Mouse (Mus musculus) limb, embryonic 14.5 days (tissue): Measurements from ENCODE around the gene Zfp69. TPM values are rescaled to one million over a fixed set of nuclear protein-coding genes. Genes with fewer than 3 reads are reported as not detected.
A peak's percentile ranks its signal among the peaks of the same experiment; 100 is the strongest.

Source experiments
- ATAC-seq: fragments of 200-750 bp; cut with Nextera tagmentation; 2 replicates; pipeline ENCODE4 v1.8.0; 2017; ENCODE audit warnings: low read depth, moderate number of reproducible peaks, moderate TSS enrichment; ENCODE audit not compliant: low FRiP score
- DNase-seq: peaks from one replicate; pipeline ENCODE4 v3.0.0-alpha.2; 2015; ENCODE audit warnings: low spot score
- H3K27ac ChIP-seq: fragments of 300-500 bp; sonication (generic); replicated peaks from 2 replicates; pipeline ENCODE4 v1.5.1; 2014; ENCODE audit warnings: low read depth, mild to moderate bottlenecking, low read length, moderate library complexity, mixed read lengths
- H3K27me3 ChIP-seq: fragments of 300-500 bp; sonication (generic); 2 replicates; pipeline ENCODE4 v1.6.1; 2014; ENCODE audit warnings: low read length, mixed read lengths; ENCODE audit not compliant: control insufficient read depth, insufficient read depth
- H3K36me3 ChIP-seq: fragments of 300-500 bp; sonication (generic); 2 replicates; pipeline ENCODE4 v1.6.1; 2014; ENCODE audit warnings: mild to moderate bottlenecking, low read length, moderate library complexity, mixed read lengths; ENCODE audit not compliant: control insufficient read depth, insufficient read depth
- H3K4me1 ChIP-seq: fragments of 300-500 bp; sonication (generic); 2 replicates; pipeline ENCODE4 v1.6.1; 2014; ENCODE audit warnings: antibody characterized with exemption, low read length, mixed read lengths; ENCODE audit not compliant: control insufficient read depth, insufficient read depth
- H3K4me2 ChIP-seq: fragments of 300-500 bp; sonication (generic); replicated peaks from 2 replicates; pipeline ENCODE4 v1.6.1; 2014; ENCODE audit warnings: low read depth, mild to moderate bottlenecking, low read length, moderate library complexity; ENCODE audit not compliant: severe bottlenecking
- H3K4me3 ChIP-seq: fragments of 300-500 bp; sonication (generic); replicated peaks from 2 replicates; pipeline ENCODE4 v1.5.1; 2014; ENCODE audit warnings: low read length
- H3K9ac ChIP-seq: fragments of 300-500 bp; sonication (generic); 2 replicates; pipeline ENCODE4 v1.6.1; 2014; ENCODE audit warnings: mild to moderate bottlenecking, low read depth, low read length, moderate library complexity; ENCODE audit not compliant: severe bottlenecking
- H3K9me3 ChIP-seq: fragments of 300-500 bp; sonication (generic); 2 replicates; pipeline ENCODE4 v1.6.1; 2016; ENCODE audit warnings: low read length; ENCODE audit not compliant: control insufficient read depth
- POLR2A ChIP-seq: fragments of 200-500 bp; IDR thresholded peaks from 2 replicates; pipeline ENCODE4 v1.8.0; 2012; ENCODE audit warnings: inconsistent platforms, mild to moderate bottlenecking, moderate library complexity, borderline replicate concordance; ENCODE audit not compliant: insufficient read depth, insufficient read length; ENCODE audit errors: extremely low read depth
- WGBS: fragments of 180-500 bp; shearing (Covaris S2); extraction: QIAGEN DNeasy Blood & Tissue Kit; methylation state at CpG from one replicate; pipeline ENCODE4 v1.1.7; 2014; 5-methylcytosine and 5-hydroxymethylcytosine counted together
- polyA plus RNA-seq, 2 experiments: library from polyadenylated mRNA; depleted of rRNA in 1 of 2; stranded (reverse) in 1 of 2; unstranded in 1 of 2; fragments of >200 nt; fragmentation: Nextera tagmentation in 1 of 2; extraction: Ambion mirVana in 1 of 2; gene quantifications; 2 replicates each; pipeline versions ENCODE4 v1.2.1 to v1.2.3; 2012 to 2014

Zfp69 gene
- polyA plus RNA-seq, 2 experiments, result 6.0 to 7.5 TPM

DNA sequence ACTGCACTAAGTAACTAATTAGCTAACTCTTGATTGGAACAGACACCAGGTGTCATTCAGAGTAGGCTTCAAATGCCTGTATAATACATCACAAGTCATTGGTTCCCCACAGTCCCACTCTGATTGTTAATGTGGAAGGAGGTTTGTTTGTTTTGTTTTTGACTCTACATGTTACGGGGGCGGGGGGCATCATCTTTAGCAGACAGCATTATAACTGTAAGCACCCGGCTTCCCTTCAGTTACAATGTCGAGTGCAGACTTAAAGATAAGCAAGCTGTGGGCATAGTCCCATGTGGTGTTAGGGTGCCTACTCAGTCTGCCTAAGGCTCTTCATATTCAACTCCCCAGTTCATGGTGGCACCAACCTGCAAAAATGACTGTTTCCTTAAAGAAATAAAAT, 1.5 kb upstream of the Zfp69 start:
- TF ChIP-seq POLR2A, result no peak
- H3K36me3 ChIP-seq, result no peaks in the 10 kb centered on the region
- H3K4me1 ChIP-seq, result peaks cover 6% of the 10 kb centered on the region; the same call in 1 of the 2 replicates
- no peak overlapping the region for H3K4me2 ChIP-seq
- H3K4me3 ChIP-seq, result no peak overlapping the region
- H3K27ac ChIP-seq, result no peak overlapping the region
- H3K27me3 ChIP-seq, result no peaks in the 10 kb centered on the region
- 69% methylated on average over 4 of the region's 4 CpGs for WGBS
- H3K9ac ChIP-seq, result no peak overlapping the region
- DNase-seq, result no peak
- no peak for ATAC-seq
- no peaks in the 10 kb centered on the region for H3K9me3 ChIP-seq

DNA sequence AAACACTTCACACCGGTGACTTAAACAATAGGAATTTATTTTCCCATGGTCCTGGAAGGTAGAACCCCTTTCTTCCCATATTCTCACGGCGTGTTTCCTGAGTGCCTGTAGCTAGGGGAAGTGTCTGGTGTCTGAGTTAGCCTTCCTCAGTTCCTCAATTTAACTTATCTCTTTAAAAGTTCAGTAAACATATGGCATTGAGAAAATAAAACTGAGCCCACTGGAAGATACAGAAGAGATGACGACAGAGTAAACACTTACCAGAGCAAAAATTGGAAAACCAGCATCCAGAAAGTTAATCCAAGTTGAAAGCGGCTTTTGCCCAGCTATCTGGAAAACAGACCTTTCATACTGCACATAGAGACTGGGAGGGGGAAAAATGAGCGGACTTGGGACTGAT, 664 bp upstream of the Zfp69 start:
- Histone ChIP-seq H3K27ac (peak overlapping the region; percentile 80), H3K9me3 (no peaks in the 10 kb centered on the region), H3K36me3 (peaks cover 4% of the 10 kb centered on the region; the same call in 1 of the 2 replicates), H3K4me1 (peaks cover 6% of the 10 kb centered on the region; the same call in 1 of the 2 replicates), H3K4me3 (peak overlapping the region; percentile 85), H3K9ac (peak overlapping the region; percentile 81), H3K27me3 (no peaks in the 10 kb centered on the region), H3K4me2 (peak overlapping the region; percentile 78)
- 46% methylated on average over 6 of the region's 6 CpGs for WGBS
- TF ChIP-seq POLR2A, result no peak
- ATAC-seq, result no peak
- no peak for DNase-seq

DNA sequence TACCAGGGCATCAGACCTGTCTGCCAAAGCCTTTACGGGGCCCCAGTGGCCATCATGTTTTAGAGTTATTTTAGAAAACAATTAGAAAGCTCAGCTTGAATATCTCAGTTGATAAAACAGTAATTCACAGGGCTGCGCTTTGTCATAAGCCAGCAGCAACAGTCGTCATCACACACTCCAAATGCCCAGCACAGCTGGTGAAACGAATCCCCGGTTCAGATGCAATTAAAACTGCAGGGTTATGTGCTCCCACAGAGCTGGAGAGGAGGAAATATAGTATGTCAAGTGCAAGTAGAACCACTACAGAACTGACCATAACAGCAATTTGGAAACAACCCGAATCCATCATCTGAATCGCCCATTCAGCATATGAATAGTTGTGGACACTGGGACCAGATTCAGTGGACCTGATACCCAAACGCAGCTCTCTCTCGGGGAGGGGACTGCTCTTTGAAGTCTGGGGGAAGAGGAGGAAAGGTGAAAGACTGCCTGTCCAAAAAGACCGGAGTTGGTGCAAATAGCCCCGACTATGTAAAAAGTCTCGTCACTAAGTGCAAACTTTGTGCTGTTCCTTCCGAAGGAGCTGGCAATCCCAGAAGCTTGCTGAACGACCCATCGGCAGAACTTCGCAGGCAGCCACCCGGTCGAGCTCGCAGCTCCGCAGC, 604 bp downstream of the Zfp69 start:
- Histone ChIP-seq H3K9me3 (no peaks in the 10 kb centered on the region), H3K9ac (peak overlapping the region; percentile 81), H3K4me3 (peak overlapping the region; percentile 85), H3K4me2 (peak overlapping the region; percentile 78), H3K27ac (peak overlapping the region; percentile 87), H3K36me3 (peaks cover 7% of the 10 kb centered on the region; the same call in 1 of the 2 replicates), H3K27me3 (no peaks in the 10 kb centered on the region), H3K4me1 (peaks cover 6% of the 10 kb centered on the region; the same call in 1 of the 2 replicates)
- peak; percentile 32 for DNase-seq
- no peak for ATAC-seq
- no peak for TF ChIP-seq POLR2A
- whole genome bisulfite sequencing, result 5% methylated on average over 20 of the region's 20 CpGs

DNA sequence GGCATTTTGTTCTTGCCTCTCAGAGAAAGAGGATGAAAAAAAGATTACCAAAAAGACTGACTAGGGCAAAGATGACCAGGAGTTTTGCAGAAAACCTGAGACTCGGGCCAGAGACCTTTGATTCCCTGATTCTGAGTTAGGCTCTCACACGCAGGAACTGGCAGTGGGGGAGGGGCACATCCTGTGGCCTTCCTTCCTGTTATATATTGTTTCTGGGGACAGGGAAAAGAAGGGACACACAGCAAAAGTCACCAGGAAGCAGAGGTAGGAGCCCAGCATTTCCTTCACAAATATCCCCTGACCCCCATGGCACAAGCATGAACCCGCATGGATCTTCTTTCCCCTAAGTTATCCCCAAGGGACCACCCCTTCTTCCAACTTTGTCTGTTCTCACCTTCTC, 2.6 kb downstream of the Zfp69 start:
- TF ChIP-seq POLR2A, result no peak
- no peak for DNase-seq
- ATAC-seq, result no peak
- peaks cover 6% of the 10 kb centered on the region; the same call in 1 of the 2 replicates for H3K4me1 ChIP-seq
- no peak overlapping the region for H3K27ac ChIP-seq
- H3K4me3 ChIP-seq, result no peak overlapping the region
- H3K36me3 ChIP-seq, result peaks cover 11% of the 10 kb centered on the region
- no peak overlapping the region for H3K9ac ChIP-seq
- no peaks in the 10 kb centered on the region for H3K27me3 ChIP-seq
- 53% methylated on average over 3 of the region's 3 CpGs for WGBS
- H3K9me3 ChIP-seq, result no peaks in the 10 kb centered on the region
- no peak overlapping the region for H3K4me2 ChIP-seq

DNA sequence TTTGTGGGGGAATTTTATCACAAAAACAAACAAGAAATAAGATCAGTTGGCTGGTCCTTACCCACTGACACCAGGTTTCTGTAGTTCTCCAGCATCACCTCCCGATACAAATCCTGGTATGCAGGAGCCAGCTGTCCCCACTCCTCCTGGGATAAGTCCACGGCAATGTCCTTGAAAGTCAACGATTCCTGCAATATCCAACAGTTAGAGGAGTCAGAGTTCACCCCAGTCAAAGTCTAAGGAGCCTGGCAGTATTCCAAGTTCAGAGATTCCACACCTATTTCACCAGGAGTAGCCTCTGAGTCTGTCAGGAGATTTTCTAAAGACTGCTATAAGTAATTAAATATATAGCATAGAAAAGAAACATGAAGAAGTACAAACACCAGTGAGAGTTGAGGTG, 16.5 kb downstream of the Zfp69 start:
- no peak overlapping the region for H3K27ac ChIP-seq
- no peak overlapping the region for H3K4me2 ChIP-seq
- DNase-seq, result no peak
- no peak overlapping the region for H3K9ac ChIP-seq
- ATAC-seq, result no peak
- H3K36me3 ChIP-seq, result peaks cover 4% of the 10 kb centered on the region; the same call in 1 of the 2 replicates
- no peaks in the 10 kb centered on the region for H3K4me1 ChIP-seq
- no peak for TF ChIP-seq POLR2A
- WGBS, result 86% methylated on average over 3 of the region's 3 CpGs
- 0 out of 2 replicates have a peak, but pooled peaks cover 6% of the 10 kb centered on the region for H3K9me3 ChIP-seq
- H3K4me3 ChIP-seq, result no peak overlapping the region
- H3K27me3 ChIP-seq, result no peaks in the 10 kb centered on the region
